Mouse (Mus musculus): Measurements from ENCODE around the gene Phf21a. TPM values are rescaled to one million over a fixed set of nuclear protein-coding genes. Genes with fewer than 3 reads are reported as not detected.
A peak's percentile ranks its signal among the peaks of the same experiment; 100 is the strongest.

Gene Phf21a
- polyA plus RNA-seq, 1 experiment from 2014 or later = 46.5 TPM

- WGBS = 54% methylated on average over 6 of the region's 6 CpGs
- Histone ChIP-seq H3K4me3 (no peak overlapping the region), H3K9me3 (no peaks in the 10 kb centered on the region), H3K27ac (no peak overlapping the region), H3K4me2 (no peak overlapping the region), H3K9ac (no peak overlapping the region), H3K36me3 (peaks cover 76% of the 10 kb centered on the region), H3K4me1 (no peaks in the 10 kb centered on the region), H3K27me3 (no peaks in the 10 kb centered on the region)
- no peak for ATAC-seq (ENCODE audit: insufficient number of reproducible peaks, insufficient read depth, low FRiP score, low TSS enrichment, low read depth)
Observed at GRCm38 (mm10) chr2:92349589-92350425, 256.9 kb downstream of the Phf21a start.

- Histone ChIP-seq H3K4me1 (no peaks in the 10 kb centered on the region), H3K9ac (no peak overlapping the region), H3K9me3 (no peaks in the 10 kb centered on the region), H3K27me3 (no peaks in the 10 kb centered on the region), H3K4me2 (no peak overlapping the region), H3K27ac (no peak overlapping the region), H3K36me3 (peaks cover 73% of the 10 kb centered on the region), H3K4me3 (no peak overlapping the region)
- ATAC-seq (ENCODE audit: insufficient number of reproducible peaks, insufficient read depth, low FRiP score, low TSS enrichment, low read depth) = no peak
- 66% methylated on average over 5 of the region's 5 CpGs for WGBS
Observed at GRCm38 (mm10) chr2:92350686-92351085, 257.8 kb downstream of the Phf21a start.

- Histone ChIP-seq H3K4me2 (no peak overlapping the region), H3K9me3 (no peaks in the 10 kb centered on the region), H3K27ac (no peak overlapping the region), H3K27me3 (no peaks in the 10 kb centered on the region), H3K9ac (no peak overlapping the region), H3K4me1 (no peaks in the 10 kb centered on the region), H3K4me3 (no peak overlapping the region), H3K36me3 (peaks cover 79% of the 10 kb centered on the region)
- 0 out of 2 replicates have a peak, but pooled peaks have one; percentile 26 for ATAC-seq (ENCODE audit: insufficient number of reproducible peaks, insufficient read depth, low FRiP score, low TSS enrichment, low read depth)
- WGBS = 66% methylated on average over 5 of the region's 5 CpGs
Observed at GRCm38 (mm10) chr2:92353402-92353801, 260.5 kb downstream of the Phf21a start.

GRCm38 (mm10) chr2:92354224-92354623 lies 261.3 kb downstream of the Phf21a start:
- H3K9me3 ChIP-seq = no peaks in the 10 kb centered on the region
- no peak overlapping the region for H3K27ac ChIP-seq
- no peak overlapping the region for H3K4me3 ChIP-seq
- H3K9ac ChIP-seq = no peak overlapping the region
- H3K4me2 ChIP-seq = no peak overlapping the region
- ATAC-seq (ENCODE audit: insufficient number of reproducible peaks, insufficient read depth, low FRiP score, low TSS enrichment, low read depth) = no peak
- peaks cover 79% of the 10 kb centered on the region for H3K36me3 ChIP-seq
- 55% methylated on average over 6 of the region's 6 CpGs for WGBS
- no peaks in the 10 kb centered on the region for H3K4me1 ChIP-seq
- no peaks in the 10 kb centered on the region for H3K27me3 ChIP-seq

GRCm38 (mm10) chr2:92359301-92359700 lies 266.4 kb downstream of the Phf21a start:
- H3K4me1 ChIP-seq = no peaks in the 10 kb centered on the region
- H3K4me3 ChIP-seq = no peak overlapping the region
- no peak overlapping the region for H3K27ac ChIP-seq
- no peak overlapping the region for H3K4me2 ChIP-seq
- no peaks in the 10 kb centered on the region for H3K27me3 ChIP-seq
- no peaks in the 10 kb centered on the region for H3K9me3 ChIP-seq
- H3K9ac ChIP-seq = no peak overlapping the region
- H3K36me3 ChIP-seq = peaks cover 84% of the 10 kb centered on the region
- ATAC-seq (ENCODE audit: insufficient number of reproducible peaks, insufficient read depth, low FRiP score, low TSS enrichment, low read depth) = no peak
- WGBS = 89% methylated on average over 2 of the region's 2 CpGs

- Histone ChIP-seq H3K27me3 (no peaks in the 10 kb centered on the region), H3K36me3 (peaks cover 86% of the 10 kb centered on the region), H3K9me3 (no peaks in the 10 kb centered on the region), H3K9ac (no peak overlapping the region), H3K4me3 (no peak overlapping the region), H3K27ac (no peak overlapping the region), H3K4me2 (no peak overlapping the region), H3K4me1 (no peaks in the 10 kb centered on the region)
- WGBS = 63% methylated on average over 25 of the region's 25 CpGs
- no peak for ATAC-seq (ENCODE audit: insufficient number of reproducible peaks, insufficient read depth, low FRiP score, low TSS enrichment, low read depth)
Observed at GRCm38 (mm10) chr2:92360186-92360823, 267.4 kb downstream of the Phf21a start.

GRCm38 (mm10) chr2:92360893-92361292 lies 268.0 kb downstream of the Phf21a start:
- WGBS = 23% methylated on average over 12 of the region's 12 CpGs

GRCm38 (mm10) chr2:92361795-92362194 lies 268.9 kb downstream of the Phf21a start:
- ATAC-seq (ENCODE audit: insufficient number of reproducible peaks, insufficient read depth, low FRiP score, low TSS enrichment, low read depth) = no peak
- Histone ChIP-seq H3K27ac (no peak overlapping the region), H3K4me2 (no peak overlapping the region), H3K9ac (no peak overlapping the region), H3K36me3 (peaks cover 88% of the 10 kb centered on the region), H3K4me1 (no peaks in the 10 kb centered on the region), H3K4me3 (no peak overlapping the region), H3K9me3 (no peaks in the 10 kb centered on the region), H3K27me3 (no peaks in the 10 kb centered on the region)
- WGBS = 75% methylated on average over 8 of the region's 8 CpGs

More at GRCm38 (mm10) chr2:92360893-92361292, 268.0 kb downstream of the Phf21a start:
- Histone ChIP-seq H3K9me3 (no peaks in the 10 kb centered on the region), H3K36me3 (peaks cover 88% of the 10 kb centered on the region), H3K9ac (no peak overlapping the region), H3K27me3 (no peaks in the 10 kb centered on the region), H3K27ac (no peak overlapping the region), H3K4me3 (no peak overlapping the region), H3K4me1 (no peaks in the 10 kb centered on the region), H3K4me2 (no peak overlapping the region)
- ATAC-seq (ENCODE audit: insufficient number of reproducible peaks, insufficient read depth, low FRiP score, low TSS enrichment, low read depth) = no peak

- no peak for ATAC-seq (ENCODE audit: insufficient number of reproducible peaks, insufficient read depth, low FRiP score, low TSS enrichment, low read depth)
- Histone ChIP-seq H3K4me3 (no peak overlapping the region), H3K4me1 (no peaks in the 10 kb centered on the region), H3K9ac (no peak overlapping the region), H3K27me3 (no peaks in the 10 kb centered on the region), H3K9me3 (no peaks in the 10 kb centered on the region), H3K36me3 (peaks cover 79% of the 10 kb centered on the region), H3K27ac (peak overlapping the region; percentile 60), H3K4me2 (no peak overlapping the region)
- WGBS = 88% methylated on average over 6 of the region's 6 CpGs
Observed at GRCm38 (mm10) chr2:92362571-92363228, 269.8 kb downstream of the Phf21a start.

GRCm38 (mm10) chr2:92364086-92364485 lies 271.2 kb downstream of the Phf21a start:
- H3K4me1 ChIP-seq = no peaks in the 10 kb centered on the region
- WGBS = 85% methylated on average over 4 of the region's 4 CpGs
- H3K27ac ChIP-seq = no peak overlapping the region
- no peaks in the 10 kb centered on the region for H3K9me3 ChIP-seq
- peaks cover 65% of the 10 kb centered on the region for H3K36me3 ChIP-seq
- H3K27me3 ChIP-seq = peaks cover 3% of the 10 kb centered on the region; the same call in 1 of the 2 replicates
- no peak for ATAC-seq (ENCODE audit: insufficient number of reproducible peaks, insufficient read depth, low FRiP score, low TSS enrichment, low read depth)
- no peak overlapping the region for H3K4me3 ChIP-seq
- no peak overlapping the region for H3K4me2 ChIP-seq
- no peak overlapping the region for H3K9ac ChIP-seq

GRCm38 (mm10) chr2:92365568-92365967 lies 272.7 kb downstream of the Phf21a start:
- no peaks in the 10 kb centered on the region for H3K9me3 ChIP-seq
- peaks cover 50% of the 10 kb centered on the region for H3K36me3 ChIP-seq
- H3K9ac ChIP-seq = no peak overlapping the region
- WGBS = 91% methylated on average over 10 of the region's 10 CpGs
- ATAC-seq (ENCODE audit: insufficient number of reproducible peaks, insufficient read depth, low FRiP score, low TSS enrichment, low read depth) = no peak
- H3K4me1 ChIP-seq = peaks cover 8% of the 10 kb centered on the region
- no peak overlapping the region for H3K4me3 ChIP-seq
- no peak overlapping the region for H3K4me2 ChIP-seq
- peaks cover 18% of the 10 kb centered on the region for H3K27me3 ChIP-seq
- H3K27ac ChIP-seq = no peak overlapping the region
